Mouse (Mus musculus): ENCODE measurements around the gene Eaf1. TPM values are rescaled to one million over a fixed set of nuclear protein-coding genes. Genes with fewer than 3 reads are reported as not detected.

Gene Eaf1
- polyA plus RNA-seq, 1 experiment from 2014 or later, result 9.6 TPM

DNA sequence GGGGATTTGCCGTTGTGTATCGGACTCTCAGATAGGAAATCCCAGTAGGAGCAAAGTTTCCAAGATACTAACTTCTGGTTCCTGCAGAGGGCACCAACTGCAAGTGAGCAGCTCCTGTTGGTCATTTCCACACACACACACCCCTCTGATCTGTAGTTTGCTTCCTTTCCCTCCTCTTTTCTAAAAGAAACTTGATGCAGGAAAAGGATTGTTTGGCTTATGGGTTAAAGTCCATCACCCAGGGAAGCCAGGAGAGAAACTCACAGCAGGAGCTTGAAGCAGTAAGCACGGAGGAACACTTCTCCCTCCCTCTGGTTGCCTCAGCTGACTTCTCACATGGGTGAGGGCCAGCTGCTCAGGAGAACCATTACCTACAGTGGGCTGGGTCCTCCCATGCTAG lies 25.0 kb downstream of the Eaf1 start:
- H3K27ac ChIP-seq, result no peak overlapping the region
- 70% methylated on average over 3 of the region's 3 CpGs for WGBS
- no peaks in the 10 kb centered on the region for H3K4me1 ChIP-seq (replicated peaks)
- H3K27me3 ChIP-seq, result no peaks in the 10 kb centered on the region
- no peak overlapping the region for H3K4me3 ChIP-seq
- peaks cover 13% of the 10 kb centered on the region for H3K9me3 ChIP-seq
- 0 out of 2 replicates have a peak, but pooled peaks cover 2% of the 10 kb centered on the region for H3K36me3 ChIP-seq
- H3K4me2 ChIP-seq, result no peak overlapping the region
- no peak for ATAC-seq (ENCODE audit: low FRiP score)
- no peak overlapping the region for H3K9ac ChIP-seq

DNA sequence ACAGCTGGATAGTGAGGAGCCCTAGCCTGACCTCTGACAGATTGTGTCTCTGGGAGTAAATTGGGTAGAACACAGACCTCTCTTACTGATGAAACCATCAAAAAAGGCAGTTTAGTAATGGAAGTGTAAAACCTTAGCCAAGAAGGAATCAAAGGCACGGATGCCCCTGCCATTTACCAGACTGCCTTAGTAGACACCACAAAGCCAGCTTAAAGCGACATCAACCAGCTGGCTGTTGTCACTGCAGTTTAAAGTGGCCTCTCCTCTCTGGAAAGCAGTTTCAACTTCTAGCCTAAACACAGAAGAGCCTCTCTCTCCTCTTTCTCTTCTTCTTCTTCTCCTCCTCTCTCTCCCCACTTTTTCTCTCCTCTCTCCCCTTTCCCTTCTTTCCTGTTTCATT lies 27.1 kb downstream of the Eaf1 start:
- H3K27ac ChIP-seq, result no peak overlapping the region
- no peak overlapping the region for H3K4me2 ChIP-seq
- no peak for ATAC-seq (ENCODE audit: low FRiP score)
- no peak overlapping the region for H3K9ac ChIP-seq
- no peaks in the 10 kb centered on the region for H3K9me3 ChIP-seq
- no peaks in the 10 kb centered on the region for H3K36me3 ChIP-seq
- no peaks in the 10 kb centered on the region for H3K4me1 ChIP-seq (replicated peaks)
- 74% methylated on average over 2 of the region's 2 CpGs for WGBS
- H3K27me3 ChIP-seq, result no peaks in the 10 kb centered on the region
- H3K4me3 ChIP-seq, result no peak overlapping the region

DNA sequence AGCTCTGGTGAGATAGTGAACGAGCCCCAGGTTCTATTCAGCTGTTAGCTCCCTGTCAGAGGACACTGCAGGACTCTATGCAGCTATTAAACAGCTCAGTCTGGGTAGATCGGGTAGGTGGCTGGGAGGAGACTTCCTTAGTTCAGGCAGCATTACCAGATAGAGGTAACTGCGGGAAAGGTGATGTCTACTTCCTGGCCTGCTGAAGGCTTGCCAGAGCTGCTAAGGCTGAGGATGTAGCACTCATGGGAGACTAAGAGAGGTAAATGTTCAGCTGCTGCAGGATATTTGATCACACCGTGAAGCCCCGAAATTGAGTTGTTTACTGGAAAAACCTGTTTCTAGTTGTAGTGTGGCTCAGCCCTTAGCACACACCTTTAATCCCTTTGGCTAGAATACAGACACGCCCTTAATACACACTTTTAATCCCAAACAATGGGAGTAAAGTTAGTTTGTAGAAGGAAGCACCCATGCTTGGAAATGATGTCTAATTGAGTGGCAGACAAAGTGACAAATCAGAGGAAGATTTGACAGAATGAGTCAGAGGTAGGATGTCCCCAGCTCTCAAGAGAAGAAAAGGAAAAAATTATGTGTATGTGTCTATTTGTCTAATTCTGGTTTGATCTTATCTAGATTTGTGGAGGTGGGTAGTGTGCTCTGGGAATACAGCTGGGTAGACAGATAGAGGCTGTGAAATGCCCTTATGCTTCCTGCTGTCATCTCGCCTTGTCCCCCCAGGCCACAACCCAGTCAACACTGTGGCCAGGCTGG lies 31.0 kb downstream of the Eaf1 start:
- Histone ChIP-seq H3K4me2 (no peak overlapping the region), H3K4me1 (replicated peaks) (no peaks in the 10 kb centered on the region), H3K36me3 (no peaks in the 10 kb centered on the region), H3K27ac (no peak overlapping the region), H3K9me3 (no peaks in the 10 kb centered on the region), H3K4me3 (no peak overlapping the region), H3K9ac (no peak overlapping the region), H3K27me3 (no peaks in the 10 kb centered on the region)
- 84% methylated on average over 7 of the region's 7 CpGs for WGBS
- ATAC-seq (ENCODE audit: low FRiP score), result no peak

DNA sequence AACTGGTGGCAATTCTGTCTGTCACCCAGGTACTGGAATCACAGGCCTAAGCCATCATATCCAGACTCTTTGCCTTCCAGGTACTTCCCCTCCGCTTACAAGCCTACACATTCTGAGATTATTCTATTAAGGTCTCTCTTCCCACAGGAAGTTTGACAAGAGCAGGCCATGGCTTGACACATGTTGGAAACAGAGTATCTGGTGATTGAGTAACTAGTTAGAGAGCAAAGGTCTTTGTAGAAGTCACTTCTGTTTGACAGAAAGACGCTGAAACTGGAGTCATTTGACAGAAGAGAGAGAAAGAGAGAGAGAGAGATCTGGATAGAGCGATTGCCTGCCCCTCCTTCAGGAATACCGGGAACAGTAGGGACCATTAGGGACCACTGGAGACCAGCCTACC lies 36.6 kb downstream of the Eaf1 start:
- H3K36me3 ChIP-seq, result no peaks in the 10 kb centered on the region
- 88% methylated on average over 4 of the region's 4 CpGs for WGBS
- no peaks in the 10 kb centered on the region for H3K9me3 ChIP-seq
- no peaks in the 10 kb centered on the region for H3K27me3 ChIP-seq
- no peak overlapping the region for H3K9ac ChIP-seq
- ATAC-seq (ENCODE audit: low FRiP score), result no peak
- no peak overlapping the region for H3K4me3 ChIP-seq
- no peak overlapping the region for H3K27ac ChIP-seq
- H3K4me2 ChIP-seq, result no peak overlapping the region
- H3K4me1 ChIP-seq (replicated peaks), result no peaks in the 10 kb centered on the region

DNA sequence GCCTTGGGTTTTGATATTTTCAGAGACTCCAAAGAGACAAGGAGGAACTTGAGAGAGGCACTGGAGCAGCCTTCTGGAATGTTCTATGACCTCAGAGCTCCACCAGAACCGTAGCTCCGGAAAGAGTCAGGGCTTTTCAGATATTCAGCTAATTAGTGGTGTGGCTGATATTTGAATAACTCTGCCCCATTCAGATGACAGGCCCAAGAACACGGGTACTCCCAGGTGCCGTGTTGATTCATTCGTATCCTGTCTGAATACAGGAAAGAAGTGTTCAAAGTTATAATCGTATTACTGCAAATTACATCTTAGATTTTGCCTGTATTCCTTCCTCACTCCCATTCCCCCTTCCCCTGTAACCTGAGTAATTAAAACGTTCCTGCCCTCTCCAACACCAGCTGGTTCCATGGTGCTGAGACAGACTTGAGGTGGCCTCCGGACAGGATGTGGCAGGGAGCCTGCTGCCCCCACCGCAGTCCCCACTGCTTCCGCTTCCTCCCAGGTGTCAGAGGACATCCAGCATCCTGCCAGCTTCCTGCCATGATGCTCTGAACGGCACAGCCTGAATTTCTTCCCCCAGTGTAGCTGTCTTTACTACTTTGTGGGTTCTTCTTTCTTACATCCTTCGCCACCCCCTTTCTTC lies 37.4 kb downstream of the Eaf1 start:
- H3K9ac ChIP-seq, result no peak overlapping the region
- no peaks in the 10 kb centered on the region for H3K36me3 ChIP-seq
- no peaks in the 10 kb centered on the region for H3K27me3 ChIP-seq
- no peaks in the 10 kb centered on the region for H3K4me1 ChIP-seq (replicated peaks)
- no peak overlapping the region for H3K4me3 ChIP-seq
- H3K9me3 ChIP-seq, result no peaks in the 10 kb centered on the region
- H3K27ac ChIP-seq, result no peak overlapping the region
- 81% methylated on average over 12 of the region's 12 CpGs for WGBS
- no peak overlapping the region for H3K4me2 ChIP-seq
- no peak for ATAC-seq (ENCODE audit: low FRiP score)

DNA sequence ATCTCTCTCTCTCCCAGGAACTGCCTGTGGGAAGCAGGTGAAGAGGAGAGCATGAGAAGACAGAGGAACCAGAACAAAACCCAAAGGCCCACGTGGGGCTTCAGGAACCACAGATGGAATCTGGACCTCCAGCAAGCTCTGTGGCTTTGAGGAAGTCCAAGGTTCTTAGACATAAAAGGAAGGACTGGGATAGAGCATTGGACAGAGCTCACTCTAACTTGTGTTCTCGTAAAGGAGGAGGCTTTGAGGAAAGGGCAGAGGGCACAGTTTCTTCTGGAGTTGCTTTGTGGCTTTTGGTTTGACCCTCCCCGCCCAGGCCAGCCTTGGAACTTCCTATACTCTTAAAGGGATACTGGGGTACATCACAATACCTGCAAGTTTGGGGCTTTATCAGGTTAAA lies 38.5 kb downstream of the Eaf1 start:
- no peak overlapping the region for H3K27ac ChIP-seq
- no peak for ATAC-seq (ENCODE audit: low FRiP score)
- no peaks in the 10 kb centered on the region for H3K36me3 ChIP-seq
- no peaks in the 10 kb centered on the region for H3K4me1 ChIP-seq (replicated peaks)
- H3K27me3 ChIP-seq, result no peaks in the 10 kb centered on the region
- no peaks in the 10 kb centered on the region for H3K9me3 ChIP-seq
- H3K4me2 ChIP-seq, result no peak overlapping the region
- WGBS, result 62% methylated on average over 3 of the region's 3 CpGs
- no peak overlapping the region for H3K4me3 ChIP-seq
- no peak overlapping the region for H3K9ac ChIP-seq

DNA sequence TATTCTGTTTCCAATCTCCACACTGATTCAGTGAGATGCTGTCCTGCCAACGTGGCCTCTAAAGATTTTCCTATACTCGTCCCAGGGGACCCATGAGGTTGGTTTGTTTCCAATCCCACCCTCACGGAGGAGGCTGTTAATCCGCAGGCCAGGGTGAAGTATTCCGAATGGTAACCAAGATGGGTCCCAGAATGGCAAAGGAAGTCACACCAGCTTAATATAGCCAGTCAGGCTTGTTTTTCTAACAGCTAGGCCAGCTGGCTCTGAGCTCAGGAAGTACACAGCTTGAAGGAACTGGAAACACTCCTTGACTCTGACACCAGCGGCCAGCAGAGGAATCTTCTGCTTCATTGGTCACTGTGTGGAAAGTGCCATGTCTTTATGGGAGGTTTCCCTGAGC lies 43.1 kb downstream of the Eaf1 start:
- Histone ChIP-seq H3K4me2 (no peak overlapping the region), H3K4me1 (replicated peaks) (no peaks in the 10 kb centered on the region), H3K9me3 (no peaks in the 10 kb centered on the region), H3K9ac (no peak overlapping the region), H3K36me3 (no peaks in the 10 kb centered on the region), H3K27me3 (no peaks in the 10 kb centered on the region), H3K4me3 (no peak overlapping the region), H3K27ac (no peak overlapping the region)
- ATAC-seq (ENCODE audit: low FRiP score), result no peak
- WGBS, result 77% methylated on average over 6 of the region's 6 CpGs

DNA sequence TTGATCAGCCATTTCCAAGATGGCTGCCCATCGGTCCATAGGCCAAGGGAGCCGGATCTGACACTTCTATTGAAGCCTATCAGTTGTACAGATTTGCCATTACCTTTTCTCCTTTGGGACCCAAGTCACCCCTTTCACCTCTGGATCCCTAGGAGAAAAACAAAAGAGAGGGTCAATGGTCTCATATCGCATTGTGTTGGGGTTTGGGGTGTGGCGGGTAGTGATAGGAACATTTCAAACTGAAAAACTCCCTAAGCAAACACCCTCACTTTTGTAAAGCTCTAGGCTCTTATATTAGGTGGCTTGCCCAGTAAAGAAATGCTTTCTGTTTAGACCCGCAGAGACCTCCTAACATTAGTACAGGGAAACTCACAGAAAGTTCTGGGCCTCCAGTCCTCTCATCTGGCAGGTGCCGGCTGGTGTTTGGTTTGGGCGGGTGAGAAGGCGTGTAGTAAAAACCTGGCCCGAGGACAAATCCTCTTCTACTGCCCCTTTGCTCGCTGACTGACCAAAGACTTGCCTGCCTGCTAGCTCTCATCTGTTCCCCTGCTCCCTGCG lies 49.8 kb downstream of the Eaf1 start:
- no peak for ATAC-seq (ENCODE audit: low FRiP score)
- Histone ChIP-seq H3K36me3 (no peaks in the 10 kb centered on the region), H3K4me3 (no peak overlapping the region), H3K27ac (no peak overlapping the region), H3K27me3 (no peaks in the 10 kb centered on the region), H3K4me1 (replicated peaks) (no peaks in the 10 kb centered on the region), H3K9me3 (no peaks in the 10 kb centered on the region), H3K9ac (no peak overlapping the region), H3K4me2 (no peak overlapping the region)
- 85% methylated on average over 11 of the region's 11 CpGs for WGBS

DNA sequence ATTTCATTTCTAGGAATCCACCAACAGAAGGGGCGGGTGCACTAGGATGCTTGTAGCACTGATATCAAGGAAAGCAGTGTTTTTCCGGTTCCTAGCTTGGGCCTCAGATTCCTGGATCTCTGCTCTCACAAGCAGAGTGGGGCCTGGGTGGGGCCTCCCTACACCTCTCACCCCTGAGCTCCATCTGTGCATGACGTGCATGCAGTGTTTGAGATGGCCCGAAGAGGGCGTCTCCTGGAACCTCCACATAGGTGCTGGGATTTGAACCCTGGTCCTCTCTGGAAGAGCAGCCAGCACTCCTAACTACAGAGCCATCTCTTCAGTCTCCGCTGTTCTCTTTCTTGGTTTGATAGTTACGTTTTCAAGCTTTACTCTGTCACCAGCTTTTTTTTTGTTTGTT lies 60.8 kb downstream of the Eaf1 start:
- no peaks in the 10 kb centered on the region for H3K27me3 ChIP-seq
- H3K36me3 ChIP-seq, result no peaks in the 10 kb centered on the region
- no peak overlapping the region for H3K27ac ChIP-seq
- H3K4me1 ChIP-seq (replicated peaks), result 0 out of 2 replicates have a peak, but pooled peaks cover 5% of the 10 kb centered on the region
- H3K9me3 ChIP-seq, result no peaks in the 10 kb centered on the region
- H3K4me3 ChIP-seq, result no peak overlapping the region
- H3K9ac ChIP-seq, result no peak overlapping the region
- H3K4me2 ChIP-seq, result no peak overlapping the region
- no peak for ATAC-seq (ENCODE audit: low FRiP score)
- WGBS, result 92% methylated on average over 7 of the region's 7 CpGs

DNA sequence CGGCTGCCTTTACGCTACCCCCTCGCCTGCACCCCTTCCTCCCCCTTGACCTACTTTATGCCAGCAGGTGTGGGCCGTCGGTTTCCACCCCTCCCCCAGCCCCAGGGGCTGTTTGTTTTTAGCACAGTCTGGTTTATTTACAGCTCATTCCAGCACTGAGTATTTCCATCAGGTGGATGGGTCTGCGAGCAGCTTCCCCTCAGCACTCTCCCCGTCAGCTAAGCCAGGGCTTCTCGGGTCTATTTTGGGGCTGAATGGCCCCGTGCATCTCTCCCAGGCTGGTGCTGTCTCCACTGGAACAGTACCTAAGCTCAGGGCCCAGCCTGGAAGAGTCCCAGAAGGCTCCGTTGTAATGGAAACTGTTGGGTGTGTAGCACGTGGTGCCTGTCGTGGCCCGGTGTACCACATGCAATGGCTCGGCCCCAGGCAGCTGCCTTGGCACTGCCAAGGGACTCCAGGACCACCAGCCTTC lies 61.8 kb downstream of the Eaf1 start:
- 77% methylated on average over 14 of the region's 14 CpGs for whole genome bisulfite sequencing
- Histone ChIP-seq H3K4me1 (replicated peaks) (0 out of 2 replicates have a peak, but pooled peaks cover 7% of the 10 kb centered on the region), H3K4me3 (no peak overlapping the region), H3K4me2 (no peak overlapping the region), H3K9ac (no peak overlapping the region), H3K36me3 (no peaks in the 10 kb centered on the region), H3K27ac (no peak overlapping the region), H3K27me3 (no peaks in the 10 kb centered on the region), H3K9me3 (no peaks in the 10 kb centered on the region)
- ATAC-seq (ENCODE audit: low FRiP score), result no peak

DNA sequence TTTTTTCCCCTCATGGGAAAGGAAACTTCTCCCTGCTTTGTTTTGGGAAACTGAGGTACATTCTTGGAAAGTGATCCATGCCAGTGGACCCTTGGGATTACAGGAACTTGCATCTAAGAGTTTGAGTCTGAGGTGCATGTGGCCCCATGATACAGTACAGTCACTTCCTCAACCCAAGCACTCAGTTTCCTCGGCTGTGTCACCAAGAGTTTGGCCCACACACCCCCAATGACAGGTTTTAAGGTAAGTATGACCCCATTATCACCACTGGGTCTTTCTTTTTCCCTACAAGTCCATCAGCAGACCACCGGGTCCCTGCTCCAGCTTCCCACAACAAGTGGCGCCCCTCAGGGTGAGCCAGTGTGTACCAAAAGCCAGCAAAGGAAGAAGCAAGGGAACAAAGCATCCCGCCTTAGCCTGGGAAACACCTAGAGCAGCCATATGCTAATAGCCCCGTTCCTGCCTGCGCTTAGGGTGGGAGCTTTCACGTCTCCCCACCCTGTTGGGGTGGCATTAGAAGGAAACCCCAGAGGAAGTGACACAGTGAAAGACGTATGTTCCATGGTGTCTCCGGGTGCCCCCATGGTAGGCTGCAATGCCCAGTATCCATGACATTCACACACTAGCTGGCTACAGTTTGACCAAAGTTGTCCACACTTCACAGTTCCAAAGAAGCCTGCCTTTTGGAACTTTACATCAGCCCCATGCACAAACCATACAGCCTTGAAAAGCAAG lies 62.5 kb downstream of the Eaf1 start:
- no peak overlapping the region for H3K4me2 ChIP-seq
- 0 out of 2 replicates have a peak, but pooled peaks cover 8% of the 10 kb centered on the region for H3K4me1 ChIP-seq (replicated peaks)
- no peak overlapping the region for H3K9ac ChIP-seq
- no peaks in the 10 kb centered on the region for H3K36me3 ChIP-seq
- 91% methylated on average over 9 of the region's 9 CpGs for WGBS
- H3K27me3 ChIP-seq, result no peaks in the 10 kb centered on the region
- ATAC-seq (ENCODE audit: low FRiP score), result no peak
- H3K4me3 ChIP-seq, result no peak overlapping the region
- H3K27ac ChIP-seq, result no peak overlapping the region
- no peaks in the 10 kb centered on the region for H3K9me3 ChIP-seq

DNA sequence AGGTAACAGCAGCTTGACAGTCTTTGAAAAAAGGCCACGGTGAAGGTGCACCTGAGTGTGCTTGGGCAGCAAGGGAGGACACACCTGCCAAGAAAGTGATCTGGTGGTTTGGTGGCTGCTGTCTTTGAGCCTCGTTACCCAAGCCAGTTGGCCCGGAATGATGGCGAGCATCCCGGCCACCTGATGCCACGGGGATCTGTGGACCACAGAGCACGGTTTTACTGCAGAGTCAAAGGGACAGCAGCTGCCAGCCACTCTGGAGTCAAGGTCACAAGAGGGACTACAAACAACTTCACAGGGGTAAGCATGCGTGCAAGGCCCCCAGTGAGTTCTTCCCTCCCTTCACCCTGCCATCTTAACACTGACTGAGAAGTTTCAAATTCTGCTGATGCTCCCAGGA lies 63.1 kb downstream of the Eaf1 start:
- H3K4me2 ChIP-seq, result no peak overlapping the region
- ATAC-seq (ENCODE audit: low FRiP score), result no peak
- no peak overlapping the region for H3K9ac ChIP-seq
- no peaks in the 10 kb centered on the region for H3K9me3 ChIP-seq
- H3K4me3 ChIP-seq, result no peak overlapping the region
- no peak overlapping the region for H3K27ac ChIP-seq
- 80% methylated on average over 8 of the region's 8 CpGs for WGBS
- H3K27me3 ChIP-seq, result no peaks in the 10 kb centered on the region
- no peaks in the 10 kb centered on the region for H3K36me3 ChIP-seq
- 0 out of 2 replicates have a peak, but pooled peaks cover 8% of the 10 kb centered on the region for H3K4me1 ChIP-seq (replicated peaks)
